Mouse (Mus musculus): ENCODE data around the gene Oas3. TPM values are rescaled to one million over a fixed set of nuclear protein-coding genes. Genes with fewer than 3 reads are reported as not detected.

The Oas3 gene
- polyA plus RNA-seq, 1 experiment: 0.08 TPM

DNA sequence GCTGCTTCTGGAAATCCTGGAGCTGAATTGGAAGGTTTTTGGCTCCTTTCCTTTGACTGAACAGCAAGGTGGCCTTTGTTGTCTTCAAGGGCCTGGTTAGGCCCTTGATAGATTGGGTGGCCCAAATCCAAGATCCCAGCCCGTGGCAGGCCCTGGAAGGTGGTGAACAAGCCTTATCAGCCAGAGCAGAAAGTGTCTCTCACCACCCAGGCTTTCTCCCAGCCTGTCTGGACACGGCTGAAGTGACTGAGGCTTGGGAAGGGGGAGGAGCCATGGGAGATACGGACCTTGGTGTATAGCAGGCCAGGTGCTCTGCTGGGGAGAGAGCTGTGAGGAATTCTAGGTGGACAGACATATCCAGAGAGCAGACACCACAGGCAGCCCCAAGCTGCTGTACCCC lies 8.1 kb downstream of the Oas3 start:
- TF ChIP-seq POLR2A (IDR thresholded peaks at IDR 0.05; ENCODE audit: borderline replicate concordance, insufficient read depth, low read length): no peak
- no peak for TF ChIP-seq CTCF (IDR thresholded peaks at IDR 0.05; ENCODE audit: borderline replicate concordance, insufficient read depth, low read depth, low read length)
- DNase-seq: no peak
- Histone ChIP-seq H3K27ac (ENCODE audit: insufficient read depth, low read length) (no peak overlapping the region), H3K4me3 (replicated peaks; ENCODE audit: insufficient read depth, low read depth, low read length) (no peak overlapping the region), H3K4me1 (ENCODE audit: control insufficient read depth, insufficient read depth, low read length) (no peaks in the 10 kb centered on the region), H3K27me3 (ENCODE audit: control insufficient read depth, insufficient read depth, low read length) (no peaks in the 10 kb centered on the region)
- 67% methylated on average over 3 of the region's 3 CpGs for WGBS

GRCm38 (mm10) chr5:120765010-120765409 lies 12.5 kb downstream of the Oas3 start:
- TF ChIP-seq CTCF (IDR thresholded peaks at IDR 0.05; ENCODE audit: borderline replicate concordance, insufficient read depth, low read depth, low read length) (no peak), POLR2A (IDR thresholded peaks at IDR 0.05; ENCODE audit: borderline replicate concordance, insufficient read depth, low read length) (no peak)
- Histone ChIP-seq H3K27me3 (ENCODE audit: control insufficient read depth, insufficient read depth, low read length) (no peaks in the 10 kb centered on the region), H3K4me3 (replicated peaks; ENCODE audit: insufficient read depth, low read depth, low read length) (no peak overlapping the region), H3K4me1 (ENCODE audit: control insufficient read depth, insufficient read depth, low read length) (no peaks in the 10 kb centered on the region), H3K27ac (ENCODE audit: insufficient read depth, low read length) (no peak overlapping the region)
- 73% methylated on average over 8 of the region's 8 CpGs for WGBS
- DNase-seq: no peak

DNA sequence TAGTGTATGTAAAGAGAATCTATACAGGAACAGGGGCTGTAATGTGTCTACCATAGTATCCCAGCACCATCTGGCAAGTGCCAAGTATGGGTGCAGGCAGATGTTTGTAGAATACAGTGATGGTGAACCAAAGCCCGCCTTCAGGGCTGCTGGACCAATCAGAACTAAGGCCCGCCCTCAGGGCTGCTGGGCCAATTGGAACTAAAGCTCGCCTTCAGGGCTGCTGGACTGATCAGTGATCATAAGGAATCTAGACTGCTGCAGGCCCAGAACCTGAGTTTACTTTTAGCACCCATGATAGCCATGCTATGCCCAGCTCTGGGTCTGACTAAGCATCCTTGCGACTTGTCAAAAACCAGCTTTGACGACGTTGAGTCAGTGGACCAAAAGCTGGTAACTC lies 15.6 kb downstream of the Oas3 start:
- Histone ChIP-seq H3K4me1 (ENCODE audit: control insufficient read depth, insufficient read depth, low read length) (no peaks in the 10 kb centered on the region), H3K27ac (ENCODE audit: insufficient read depth, low read length) (no peak overlapping the region), H3K4me3 (replicated peaks; ENCODE audit: insufficient read depth, low read depth, low read length) (no peak overlapping the region), H3K27me3 (ENCODE audit: control insufficient read depth, insufficient read depth, low read length) (no peaks in the 10 kb centered on the region; the same call in 1 of the 2 replicates)
- no peak for DNase-seq
- no peak for TF ChIP-seq CTCF (IDR thresholded peaks at IDR 0.05; ENCODE audit: borderline replicate concordance, insufficient read depth, low read depth, low read length)
- TF ChIP-seq POLR2A (IDR thresholded peaks at IDR 0.05; ENCODE audit: borderline replicate concordance, insufficient read depth, low read length): no peak
- WGBS: 25% methylated on average over 6 of the region's 6 CpGs

GRCm38 (mm10) chr5:120754215-120754614 lies 23.2 kb downstream of the Oas3 start:
- Histone ChIP-seq H3K4me3 (replicated peaks; ENCODE audit: insufficient read depth, low read depth, low read length) (no peak overlapping the region), H3K27ac (ENCODE audit: insufficient read depth, low read length) (no peak overlapping the region), H3K27me3 (ENCODE audit: control insufficient read depth, insufficient read depth, low read length) (no peaks in the 10 kb centered on the region), H3K4me1 (ENCODE audit: control insufficient read depth, insufficient read depth, low read length) (no peaks in the 10 kb centered on the region)
- 88% methylated on average over 4 of the region's 4 CpGs for WGBS
- TF ChIP-seq CTCF (IDR thresholded peaks at IDR 0.05; ENCODE audit: borderline replicate concordance, insufficient read depth, low read depth, low read length): no peak
- no peak for TF ChIP-seq POLR2A (IDR thresholded peaks at IDR 0.05; ENCODE audit: borderline replicate concordance, insufficient read depth, low read length)
- DNase-seq: no peak

DNA sequence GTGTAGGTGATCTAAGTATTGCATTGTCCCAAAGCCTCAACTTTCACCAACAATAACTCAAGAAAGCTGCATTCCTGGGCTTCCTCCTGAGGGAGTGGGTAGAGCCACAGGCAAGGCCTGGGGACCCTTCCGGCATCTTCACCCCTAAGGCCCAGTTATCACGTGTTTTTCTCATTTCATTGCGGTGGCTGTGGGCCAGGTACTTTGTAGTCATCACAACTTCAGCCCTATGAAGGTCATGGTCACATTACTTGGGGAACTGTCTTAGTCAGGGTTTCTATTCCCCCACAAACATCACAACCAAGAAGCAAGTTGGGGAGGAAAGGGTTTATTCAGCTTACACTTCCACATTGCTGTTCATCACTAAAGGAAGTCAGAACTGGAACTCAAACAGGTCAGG lies 24.7 kb downstream of the Oas3 start:
- Histone ChIP-seq H3K4me3 (replicated peaks; ENCODE audit: insufficient read depth, low read depth, low read length) (no peak overlapping the region), H3K27me3 (ENCODE audit: control insufficient read depth, insufficient read depth, low read length) (no peaks in the 10 kb centered on the region), H3K27ac (ENCODE audit: insufficient read depth, low read length) (no peak overlapping the region), H3K4me1 (ENCODE audit: control insufficient read depth, insufficient read depth, low read length) (no peaks in the 10 kb centered on the region)
- DNase-seq: no peak
- no peak for TF ChIP-seq CTCF (IDR thresholded peaks at IDR 0.05; ENCODE audit: borderline replicate concordance, insufficient read depth, low read depth, low read length)
- no peak for TF ChIP-seq POLR2A (IDR thresholded peaks at IDR 0.05; ENCODE audit: borderline replicate concordance, insufficient read depth, low read length)
- 72% methylated on average over 3 of the region's 3 CpGs for WGBS

DNA sequence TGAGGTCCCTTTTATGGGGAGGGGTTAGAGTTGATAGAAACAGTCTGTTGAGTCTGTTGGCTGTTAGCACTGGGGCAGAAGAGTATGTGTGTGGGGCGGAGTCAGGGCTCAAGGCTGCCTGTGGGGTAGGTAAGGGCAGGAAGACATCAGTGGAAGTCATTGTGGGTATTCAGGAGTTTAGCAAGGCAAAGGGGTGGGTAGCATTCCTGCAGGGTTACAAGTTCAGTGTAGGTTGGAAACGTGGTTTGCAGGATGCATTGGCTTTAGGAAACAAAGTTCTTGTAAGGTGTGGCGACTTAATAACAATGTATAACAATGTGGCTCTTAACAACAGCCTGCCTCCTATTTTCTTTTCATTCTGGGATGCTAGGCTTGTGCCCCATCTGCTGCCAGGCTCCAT lies 26.3 kb downstream of the Oas3 start:
- Histone ChIP-seq H3K27me3 (ENCODE audit: control insufficient read depth, insufficient read depth, low read length) (no peaks in the 10 kb centered on the region), H3K27ac (ENCODE audit: insufficient read depth, low read length) (no peak overlapping the region), H3K4me3 (replicated peaks; ENCODE audit: insufficient read depth, low read depth, low read length) (no peak overlapping the region), H3K4me1 (ENCODE audit: control insufficient read depth, insufficient read depth, low read length) (no peaks in the 10 kb centered on the region)
- 84% methylated on average over 3 of the region's 3 CpGs for WGBS
- TF ChIP-seq CTCF (IDR thresholded peaks at IDR 0.05; ENCODE audit: borderline replicate concordance, insufficient read depth, low read depth, low read length) (no peak), POLR2A (IDR thresholded peaks at IDR 0.05; ENCODE audit: borderline replicate concordance, insufficient read depth, low read length) (no peak)
- DNase-seq: no peak

- no peak for DNase-seq
- no peak for TF ChIP-seq CTCF (IDR thresholded peaks at IDR 0.05; ENCODE audit: borderline replicate concordance, insufficient read depth, low read depth, low read length)
- no peak for TF ChIP-seq POLR2A (IDR thresholded peaks at IDR 0.05; ENCODE audit: borderline replicate concordance, insufficient read depth, low read length)
Observed at GRCm38 (mm10) chr5:120749688-120750087, 27.8 kb downstream of the Oas3 start, which contains the start of gene Oas2. Gene Oas2 (minus strand): TSS chr5:120749853.

DNA sequence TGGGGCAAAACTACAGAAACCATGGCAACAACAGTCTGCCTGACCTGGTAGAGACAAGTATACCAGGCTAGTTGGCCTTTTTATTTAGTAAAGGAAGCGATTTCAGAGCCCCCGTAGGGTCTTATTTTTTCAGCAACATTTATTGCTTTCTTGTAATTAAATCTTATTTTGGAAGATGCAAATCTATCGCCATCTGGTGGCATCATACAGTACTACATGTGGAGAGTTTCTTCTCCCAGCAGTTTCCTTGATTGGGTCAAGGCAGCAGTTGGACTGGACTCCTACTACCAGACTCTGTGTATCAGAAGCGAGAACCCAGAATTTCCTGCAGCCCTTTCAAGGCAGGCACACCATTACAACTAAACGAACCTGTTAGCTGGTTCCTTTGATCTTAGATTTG lies 31.0 kb downstream of the Oas3 start:
- no peak for TF ChIP-seq POLR2A (IDR thresholded peaks at IDR 0.05; ENCODE audit: borderline replicate concordance, insufficient read depth, low read length)
- peak; percentile 50; the same call in 1 of the 2 replicates for TF ChIP-seq CTCF (IDR thresholded peaks at IDR 0.05; ENCODE audit: borderline replicate concordance, insufficient read depth, low read depth, low read length)
- WGBS: 3% methylated on average over 5 of the region's 5 CpGs

More at GRCm38 (mm10) chr5:120749688-120750087, 27.8 kb downstream of the Oas3 start, which contains the start of gene Oas2:
- no peaks in the 10 kb centered on the region for H3K27me3 ChIP-seq (ENCODE audit: control insufficient read depth, insufficient read depth, low read length)
- H3K4me1 ChIP-seq (ENCODE audit: control insufficient read depth, insufficient read depth, low read length): no peaks in the 10 kb centered on the region
- H3K4me3 ChIP-seq (replicated peaks; ENCODE audit: insufficient read depth, low read depth, low read length): no peak within 1 kb of the TSS
- no peak within 1 kb of the TSS for H3K27ac ChIP-seq (ENCODE audit: insufficient read depth, low read length)
- WGBS: 49% methylated on average over 5 of the region's 5 CpGs

More for the DNA sequence above, 31.0 kb downstream of the Oas3 start:
- DNase-seq: peak; percentile 37 to 50
- Histone ChIP-seq H3K27me3 (ENCODE audit: control insufficient read depth, insufficient read depth, low read length) (no peaks in the 10 kb centered on the region), H3K4me1 (ENCODE audit: control insufficient read depth, insufficient read depth, low read length) (no peaks in the 10 kb centered on the region), H3K27ac (ENCODE audit: insufficient read depth, low read length) (no peak overlapping the region), H3K4me3 (replicated peaks; ENCODE audit: insufficient read depth, low read depth, low read length) (no peak overlapping the region)
